Mouse (Mus musculus) gastrocnemius, adult 8-10 months (tissue): ENCODE measurements around the gene 1700020A23Rik. TPM values are rescaled to one million over a fixed set of nuclear protein-coding genes. Genes with fewer than 3 reads are reported as not detected.

Experiments used
- DNase-seq, 2 experiments: peaks; one replicate each; pipeline ENCODE4 v3.0.0; 2022; ENCODE audit warnings: low spot score in 2 of 2
- total RNA-seq, 4 experiments: library from RNA; stranded (reverse); gene quantifications; 2 replicates each; pipeline ENCODE4 v1.2.4; 2022

1700020A23Rik gene
- total RNA-seq, 4 experiments from 2014 or later, result not detected

GRCm38 (mm10) chr2:130411558-130412495 is 6.8 kb downstream of the 1700020A23Rik start:
- DNase-seq, result peak; percentile 73 to 82

- no peak for DNase-seq
Observed at GRCm38 (mm10) chr2:130412775-130413174, 7.7 kb downstream of the 1700020A23Rik start.

- DNase-seq, result no peak
Observed at GRCm38 (mm10) chr2:130414094-130414856, 9.2 kb downstream of the 1700020A23Rik start.

- DNase-seq, result no peak
Observed at GRCm38 (mm10) chr2:130421781-130422620, 16.9 kb downstream of the 1700020A23Rik start.

- peak; percentile 48 to 72 for DNase-seq
Observed at GRCm38 (mm10) chr2:130423397-130424125, 18.5 kb downstream of the 1700020A23Rik start.

GRCm38 (mm10) chr2:130424126-130424853 is 19.2 kb downstream of the 1700020A23Rik start, which contains the start of the genes Vps16 and Pced1a:
Gene Vps16 (plus strand): TSS chr2:130424339.
Gene Pced1a (minus strand): TSS chr2:130424701.
- DNase-seq, result peak; percentile 81 to 87

- DNase-seq, result no peak
Observed at GRCm38 (mm10) chr2:130425112-130425511, 20.1 kb downstream of the 1700020A23Rik start.

DNA sequence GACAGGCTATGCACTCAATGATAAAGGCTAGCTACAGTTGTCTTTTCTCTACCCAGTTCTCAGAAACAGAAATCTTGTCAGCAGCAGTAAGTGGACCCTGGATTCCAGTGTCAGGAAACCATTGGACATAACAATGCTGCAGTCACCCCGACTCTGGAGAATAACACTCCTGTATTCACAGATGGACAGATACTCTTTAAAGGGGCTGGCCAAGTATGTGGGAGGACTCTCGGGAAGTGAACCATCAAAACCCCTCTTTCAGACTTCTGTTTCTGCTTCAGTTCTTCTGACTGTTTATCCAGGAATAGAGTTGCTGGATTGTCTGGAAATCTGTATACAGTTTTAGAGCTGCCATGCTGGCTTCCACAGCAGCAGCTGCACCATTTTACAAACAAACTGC is 24.8 kb downstream of the 1700020A23Rik start:
- DNase-seq, result no peak

DNA sequence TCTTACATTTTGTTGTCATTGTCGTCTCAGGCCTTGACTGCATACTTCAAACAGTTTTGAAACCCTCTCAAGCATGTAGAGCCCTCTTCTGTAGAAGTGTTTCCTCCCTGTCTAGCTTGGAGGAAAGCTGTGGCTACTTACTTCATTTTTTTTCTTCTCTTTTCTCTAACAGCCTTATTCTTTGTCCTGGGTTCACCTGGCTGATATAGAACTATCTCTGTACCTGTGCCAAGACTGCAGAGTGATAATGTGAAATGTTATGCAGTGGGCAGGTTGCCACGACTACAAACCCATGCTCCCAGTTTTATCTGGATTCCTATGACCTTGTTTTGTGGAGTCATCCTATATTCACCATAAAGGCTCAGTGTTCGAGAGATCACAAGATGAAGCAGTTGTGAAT is 25.4 kb downstream of the 1700020A23Rik start:
- no peak for DNase-seq

GRCm38 (mm10) chr2:130432157-130432556 is 27.1 kb downstream of the 1700020A23Rik start:
- DNase-seq, result no peak

GRCm38 (mm10) chr2:130433152-130433551 is 28.1 kb downstream of the 1700020A23Rik start:
- no peak for DNase-seq

DNA sequence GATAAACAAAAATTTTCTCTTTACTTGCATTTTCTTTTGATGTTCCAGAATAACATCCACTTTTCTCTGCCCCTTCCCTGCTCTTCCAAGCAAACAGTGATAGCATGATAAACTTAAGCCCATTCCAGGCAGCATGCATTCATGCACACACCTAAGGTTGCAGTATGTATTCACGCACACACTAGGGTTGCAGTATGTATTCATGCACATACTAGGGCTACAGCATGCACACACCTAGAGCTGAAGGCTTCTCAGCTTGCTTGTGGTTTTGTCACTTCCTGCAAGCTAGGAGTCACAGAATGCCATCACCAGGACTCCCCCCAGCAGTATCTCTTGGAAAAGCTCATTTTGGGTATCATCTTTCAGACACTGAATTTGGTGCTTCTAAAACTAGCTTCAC is 31.7 kb downstream of the 1700020A23Rik start:
- no peak for DNase-seq

DNA sequence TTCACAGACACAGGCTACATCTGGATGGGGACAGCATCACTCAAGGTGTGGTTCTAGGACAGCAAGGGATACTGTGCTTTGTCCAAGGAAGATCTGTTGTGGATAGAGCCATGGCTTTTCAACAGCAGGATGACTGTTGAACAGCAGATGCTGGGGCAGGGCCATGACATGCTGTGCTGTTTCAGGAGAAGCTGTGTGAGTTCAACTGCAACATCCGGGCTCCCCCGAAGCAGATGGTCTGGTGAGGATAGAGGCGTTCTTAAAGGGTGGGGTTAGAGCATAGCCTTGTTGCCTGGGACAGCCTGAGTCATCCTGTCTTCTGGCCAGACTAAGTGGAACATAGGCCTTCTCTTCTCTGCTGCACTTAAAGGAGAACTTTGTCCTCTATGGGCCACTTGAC is 33.8 kb downstream of the 1700020A23Rik start:
- DNase-seq, result no peak

DNA sequence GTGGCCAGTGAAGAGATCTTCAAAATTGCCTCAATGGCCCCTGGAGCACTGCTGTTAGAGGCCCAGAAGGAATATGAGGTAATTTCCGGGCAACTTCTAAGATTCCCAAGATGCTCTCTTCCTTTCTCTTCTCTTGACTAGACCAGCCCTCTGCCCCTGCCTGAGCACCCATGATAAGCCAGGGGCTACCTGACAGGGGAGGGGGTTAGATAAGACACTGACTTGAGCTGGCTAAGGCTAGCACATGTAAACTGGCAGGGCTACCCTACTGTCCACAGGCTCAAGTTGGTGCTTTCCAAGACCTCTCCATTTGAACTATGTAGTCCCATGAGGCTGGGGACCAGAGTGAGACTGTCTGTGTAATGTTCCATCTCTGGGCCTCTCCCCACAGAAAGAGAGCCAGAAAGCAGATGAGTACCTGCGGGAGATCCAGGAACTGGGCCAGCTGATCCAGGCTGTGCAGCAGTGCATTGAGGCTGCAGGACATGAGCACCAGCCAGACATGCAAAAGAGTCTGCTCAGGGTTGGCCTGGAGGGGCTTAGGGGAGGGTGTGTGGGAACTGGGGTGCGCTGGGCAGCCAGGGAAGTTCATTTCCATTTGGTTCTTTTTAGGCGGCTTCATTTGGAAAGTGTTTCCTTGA is 34.9 kb downstream of the 1700020A23Rik start:
- DNase-seq, result no peak

GRCm38 (mm10) chr2:130442162-130442561 is 37.1 kb downstream of the 1700020A23Rik start:
- DNase-seq, result no peak

DNA sequence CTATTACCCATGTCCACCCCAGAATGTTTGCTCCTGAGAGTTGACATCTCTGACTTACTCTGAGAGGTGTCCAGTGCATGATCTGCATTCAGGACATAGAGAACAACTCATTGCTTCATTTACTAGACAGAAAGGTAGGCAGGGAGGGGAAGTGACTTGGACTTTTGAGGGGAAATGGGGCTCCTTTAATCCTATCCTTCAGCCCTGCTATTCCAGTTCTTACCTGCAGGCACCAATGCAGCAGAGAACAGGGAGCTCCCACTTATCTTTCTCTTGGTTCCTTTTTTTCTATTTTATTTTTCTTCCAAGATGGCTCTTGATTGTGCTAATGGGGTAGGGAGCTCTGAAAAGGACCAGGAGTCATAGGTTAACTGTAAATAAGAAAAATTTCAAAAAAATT is 43.4 kb downstream of the 1700020A23Rik start:
- no peak for DNase-seq

- DNase-seq, result no peak
Observed at GRCm38 (mm10) chr2:130449021-130449793, 44.1 kb downstream of the 1700020A23Rik start.

DNA sequence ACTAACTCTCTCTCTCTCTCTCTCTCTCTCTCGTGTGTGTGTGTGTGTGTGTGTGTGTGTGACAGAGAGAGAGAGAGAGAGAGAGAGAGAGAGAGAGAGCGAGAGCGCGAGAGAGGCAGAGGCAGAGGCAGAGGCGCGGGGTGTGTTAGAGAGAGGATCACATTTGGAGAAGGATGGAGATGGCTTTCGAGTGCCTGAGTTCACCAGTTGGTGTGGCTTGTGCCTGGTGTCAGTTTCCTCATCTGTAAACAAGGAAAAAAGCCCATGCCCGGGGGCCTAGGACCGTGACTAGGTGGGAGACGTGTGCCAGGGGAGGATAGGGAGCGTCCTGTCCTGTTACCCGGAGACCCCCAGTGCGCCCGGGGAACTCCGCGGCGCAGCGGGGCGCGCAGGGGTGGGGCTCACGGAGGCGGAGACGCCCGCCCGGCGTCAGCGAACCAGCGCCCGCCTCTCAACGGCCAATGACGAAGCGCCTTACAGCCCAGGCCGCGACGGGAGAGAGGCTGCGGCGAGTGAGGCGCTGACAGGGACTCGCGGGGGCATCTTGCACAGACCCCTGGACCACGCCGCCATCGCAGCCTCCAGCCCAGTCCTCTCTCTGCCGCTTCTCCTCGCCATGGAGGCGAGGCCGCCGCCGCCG is 44.9 kb downstream of the 1700020A23Rik start, which contains the start of gene Ptpra:
Gene Ptpra (plus strand): TSS at position 485 of the 640 bp plus-strand sequence.
- peak; percentile 80 to 82 for DNase-seq
